Mouse (Mus musculus) midbrain, postnatal 0 days (tissue): ENCODE data around the gene Paqr4. TPM values are rescaled to one million over a fixed set of nuclear protein-coding genes. Genes with fewer than 3 reads are reported as not detected.

Experiments used
- ATAC-seq: fragments of 200-750 bp; cut with Nextera tagmentation; 2 replicates; pipeline ENCODE4 v1.8.0; 2017; ENCODE audit warnings: moderate number of reproducible peaks, mild to moderate bottlenecking, moderate TSS enrichment, moderate library complexity; ENCODE audit not compliant: low FRiP score
- DNase-seq: peaks from one replicate; pipeline ENCODE4 v3.0.0-alpha.2; 2015; ENCODE audit warnings: low spot score
- H3K27ac ChIP-seq: fragments of 300-500 bp; sonication (generic); 2 replicates; pipeline ENCODE4 v1.5.1; 2014; ENCODE audit warnings: low read depth, mild to moderate bottlenecking, low read length, mixed read lengths
- H3K27me3 ChIP-seq: fragments of 300-500 bp; sonication (generic); 2 replicates; pipeline ENCODE4 v1.6.1; 2014; ENCODE audit warnings: low read length, control low read depth, mixed read lengths; ENCODE audit not compliant: insufficient read depth
- H3K36me3 ChIP-seq: fragments of 300-500 bp; sonication (generic); 2 replicates; pipeline ENCODE4 v1.6.1; 2014; ENCODE audit warnings: low read length, control low read depth, mixed read lengths; ENCODE audit not compliant: insufficient read depth
- H3K4me1 ChIP-seq: fragments of 300-500 bp; sonication (generic); 2 replicates; pipeline ENCODE4 v1.6.1; 2014; ENCODE audit warnings: mild to moderate bottlenecking, control low read depth, antibody characterized with exemption, low read length, mixed read lengths; ENCODE audit not compliant: insufficient read depth
- H3K4me2 ChIP-seq: fragments of 300-500 bp; sonication (generic); 2 replicates; pipeline ENCODE4 v1.6.1; 2014; ENCODE audit warnings: low read depth, mild to moderate bottlenecking, low read length, mixed read lengths; ENCODE audit not compliant: poor library complexity, severe bottlenecking
- H3K4me3 ChIP-seq: fragments of 300-500 bp; sonication (generic); 2 replicates; pipeline ENCODE4 v1.5.1; 2014; ENCODE audit warnings: low read depth, mild to moderate bottlenecking, low read length, moderate library complexity
- H3K9ac ChIP-seq: fragments of 300-500 bp; sonication (generic); replicated peaks from 2 replicates; pipeline ENCODE4 v1.6.1; 2014; ENCODE audit warnings: mild to moderate bottlenecking, low read length, moderate library complexity, mixed read lengths; ENCODE audit not compliant: poor library complexity, severe bottlenecking
- H3K9me3 ChIP-seq: fragments of 300-500 bp; sonication (generic); 2 replicates; pipeline ENCODE4 v1.6.1; 2016; ENCODE audit warnings: low read length, control low read depth
- CTCF ChIP-seq: IDR thresholded peaks from 2 replicates; pipeline ENCODE4 v1.5.1; 2016; ENCODE audit warnings: antibody characterized with exemption, mild to moderate bottlenecking
- WGBS: fragments of 180-500 bp; shearing (Covaris S2); extraction: QIAGEN DNeasy Blood & Tissue Kit; methylation state at CpG from one replicate; pipeline ENCODE4 v1.1.7; 2014; 5-methylcytosine and 5-hydroxymethylcytosine counted together
- polyA plus RNA-seq: library from polyadenylated mRNA; unstranded; fragments of >200 nt; fragmentation: Nextera tagmentation; extraction: Ambion mirVana; gene quantifications from 2 replicates; pipeline ENCODE4 v1.2.1, GENCODE M21; 2015
- total RNA-seq: library from RNA; depleted of rRNA; stranded (reverse); fragments of >200 nt; gene quantifications from 2 replicates; pipeline ENCODE4 v1.2.3, GENCODE M21; 2014; rRNA removed

Paqr4 gene
- total RNA-seq: 83.6 and 103 TPM in 2 replicates
- 66.0 and 73.8 TPM in 2 replicates for polyA plus RNA-seq

GRCm38 (mm10) chr17:23740598-23741021, at the start of gene Paqr4:
Gene Paqr4 (minus strand): TSS chr17:23740867.
- Histone ChIP-seq H3K4me2 (peak within 1 kb of the TSS; percentile 93), H3K9ac (peak within 1 kb of the TSS; percentile 77), H3K27ac (peak within 1 kb of the TSS; percentile 74), H3K4me1 (peaks cover 11% of the 10 kb centered on the region), H3K4me3 (peak within 1 kb of the TSS; percentile 80), H3K36me3 (peaks cover 17% of the 10 kb centered on the region), H3K9me3 (no peaks in the 10 kb centered on the region), H3K27me3 (peaks cover 36% of the 10 kb centered on the region)
- no peak for TF ChIP-seq CTCF
- WGBS: 7% methylated on average over 13 of the region's 13 CpGs
- no peak for DNase-seq
- ATAC-seq: 0 out of 2 replicates have a peak, but pooled peaks have one; percentile 0

GRCm38 (mm10) chr17:23789749-23790268, 49.1 kb upstream of the Paqr4 start:
- no peak for TF ChIP-seq CTCF
- Histone ChIP-seq H3K4me1 (no peaks in the 10 kb centered on the region), H3K4me3 (peak overlapping the region; percentile 38), H3K9me3 (no peaks in the 10 kb centered on the region), H3K27me3 (no peaks in the 10 kb centered on the region), H3K36me3 (no peaks in the 10 kb centered on the region), H3K9ac (peak overlapping the region; percentile 61), H3K27ac (peak overlapping the region; percentile 94), H3K4me2 (peak overlapping the region; percentile 67)
- 8% methylated on average over 8 of the region's 8 CpGs for WGBS
- ATAC-seq: no peak
- DNase-seq: no peak

GRCm38 (mm10) chr17:23788973-23789372, 48.3 kb upstream of the Paqr4 start:
- Histone ChIP-seq H3K4me2 (no peak overlapping the region), H3K27ac (no peak overlapping the region), H3K27me3 (no peaks in the 10 kb centered on the region), H3K9ac (no peak overlapping the region), H3K9me3 (no peaks in the 10 kb centered on the region), H3K4me3 (no peak overlapping the region), H3K36me3 (no peaks in the 10 kb centered on the region), H3K4me1 (no peaks in the 10 kb centered on the region)
- no peak for TF ChIP-seq CTCF
- DNase-seq: no peak
- ATAC-seq: no peak
- 95% methylated on average over 4 of the region's 4 CpGs for WGBS

GRCm38 (mm10) chr17:23786510-23786931, 45.9 kb upstream of the Paqr4 start:
- WGBS: 10% methylated on average over 13 of the region's 13 CpGs
- Histone ChIP-seq H3K27me3 (no peaks in the 10 kb centered on the region), H3K36me3 (no peaks in the 10 kb centered on the region), H3K27ac (peak overlapping the region; percentile 94), H3K9ac (peak overlapping the region; percentile 85), H3K4me3 (peak overlapping the region; percentile 63), H3K4me1 (no peaks in the 10 kb centered on the region), H3K4me2 (peak overlapping the region; percentile 78), H3K9me3 (no peaks in the 10 kb centered on the region)
- ATAC-seq: peak; percentile 75
- DNase-seq: peak; percentile 84
- peak; percentile 7; the same call in 1 of the 2 replicates for TF ChIP-seq CTCF

GRCm38 (mm10) chr17:23785561-23786471, 45.1 kb upstream of the Paqr4 start, which contains the start of gene Flywch2:
Gene Flywch2 (minus strand): TSS chr17:23786081.
- ATAC-seq (peak; percentile 88), DNase-seq (peak; percentile 96)
- Histone ChIP-seq H3K9me3 (no peaks in the 10 kb centered on the region), H3K4me3 (peak within 1 kb of the TSS; percentile 63), H3K27me3 (no peaks in the 10 kb centered on the region), H3K4me1 (no peaks in the 10 kb centered on the region), H3K9ac (peak within 1 kb of the TSS; percentile 85), H3K36me3 (no peaks in the 10 kb centered on the region), H3K4me2 (peak within 1 kb of the TSS; percentile 78), H3K27ac (peak within 1 kb of the TSS; percentile 94)
- TF ChIP-seq CTCF: peak; percentile 51
- 2% methylated on average over 43 of the region's 43 CpGs for WGBS

- ATAC-seq: no peak
- DNase-seq: no peak
- Histone ChIP-seq H3K4me2 (no peak overlapping the region), H3K4me3 (no peak overlapping the region), H3K36me3 (0 out of 2 replicates have a peak, but pooled peaks cover 5% of the 10 kb centered on the region), H3K9ac (no peak overlapping the region), H3K9me3 (no peaks in the 10 kb centered on the region), H3K4me1 (no peaks in the 10 kb centered on the region), H3K27me3 (no peaks in the 10 kb centered on the region), H3K27ac (no peak overlapping the region)
- TF ChIP-seq CTCF: no peak
Measured at GRCm38 (mm10) chr17:23783352-23783751, 42.7 kb upstream of the Paqr4 start.
